Mouse (Mus musculus) midbrain, embryonic 14.5 days (tissue): Measurements from ENCODE around the gene Atp1b3. TPM values are rescaled to one million over a fixed set of nuclear protein-coding genes. Genes with fewer than 3 reads are reported as not detected.
"Not testable (repeated sequence)": the region's sequence is repeated elsewhere in the genome, so short reads cannot be mapped to it uniquely, and the experiment has no call there.

ENCODE experiments used
- ATAC-seq: fragments of 200-750 bp; cut with Nextera tagmentation; 2 replicates; pipeline ENCODE4 v1.8.0; 2017; ENCODE audit warnings: moderate number of reproducible peaks, moderate library complexity; ENCODE audit not compliant: low FRiP score, low TSS enrichment
- DNase-seq: peaks from one replicate; pipeline ENCODE4 v3.0.0-alpha.2; 2015
- H3K27ac ChIP-seq: fragments of 300-500 bp; sonication (generic); replicated peaks from 2 replicates; pipeline ENCODE4 v1.5.1; 2014; ENCODE audit warnings: mild to moderate bottlenecking, low read depth, low read length, moderate library complexity
- H3K27me3 ChIP-seq: fragments of 300-500 bp; sonication (generic); 2 replicates; pipeline ENCODE4 v1.6.1; 2014; ENCODE audit warnings: low read length, control low read depth, mixed read lengths; ENCODE audit not compliant: control insufficient read depth, insufficient read depth
- H3K36me3 ChIP-seq: fragments of 300-500 bp; sonication (generic); 2 replicates; pipeline ENCODE4 v1.6.1; 2014; ENCODE audit warnings: low read length, control low read depth; ENCODE audit not compliant: control insufficient read depth, insufficient read depth
- H3K4me1 ChIP-seq: fragments of 300-500 bp; sonication (generic); 2 replicates; pipeline ENCODE4 v1.6.1; 2014; ENCODE audit warnings: mild to moderate bottlenecking, antibody characterized with exemption, low read length, control low read depth; ENCODE audit not compliant: control insufficient read depth, insufficient read depth
- H3K4me2 ChIP-seq: fragments of 300-500 bp; sonication (generic); 2 replicates; pipeline ENCODE4 v1.6.1; 2014; ENCODE audit warnings: mild to moderate bottlenecking, low read length, moderate library complexity
- H3K4me3 ChIP-seq: fragments of 300-500 bp; sonication (generic); replicated peaks from 2 replicates; pipeline ENCODE4 v1.5.1; 2014; ENCODE audit warnings: low read depth, low read length
- H3K9ac ChIP-seq: fragments of 300-500 bp; sonication (generic); replicated peaks from 2 replicates; pipeline ENCODE4 v1.6.1; 2014; ENCODE audit warnings: mild to moderate bottlenecking, low read length, moderate library complexity
- H3K9me3 ChIP-seq: fragments of 300-500 bp; sonication (generic); 2 replicates; pipeline ENCODE4 v1.6.1; 2016; ENCODE audit warnings: low read length, control low read depth, mixed read lengths; ENCODE audit not compliant: control insufficient read depth
- WGBS: fragments of 180-500 bp; shearing (Covaris S2); extraction: QIAGEN DNeasy Blood & Tissue Kit; methylation state at CpG from one replicate; pipeline ENCODE4 v1.1.7; 2014; 5-methylcytosine and 5-hydroxymethylcytosine counted together
- polyA plus RNA-seq: library from polyadenylated mRNA; unstranded; fragments of >200 nt; fragmentation: Nextera tagmentation; extraction: Ambion mirVana; gene quantifications from 2 replicates; pipeline ENCODE4 v1.2.1, GENCODE M21; 2014

Atp1b3 gene
- polyA plus RNA-seq = 142 and 183 TPM in 2 replicates

GRCm38 (mm10) chr9:96364141-96364838 lies at the start of gene Atp1b3:
TSS of gene Atp1b3 (minus strand) at chr9:96364442.
- Histone ChIP-seq H3K4me1 (peaks cover 20% of the 10 kb centered on the region), H3K36me3 (0 out of 2 replicates have a peak, but pooled peaks cover 3% of the 10 kb centered on the region), H3K4me3 (peak within 1 kb of the TSS; percentile 85), H3K9me3 (no peaks in the 10 kb centered on the region), H3K4me2 (peak within 1 kb of the TSS; percentile 65), H3K27me3 (no peaks in the 10 kb centered on the region), H3K9ac (peak within 1 kb of the TSS; percentile 88), H3K27ac (peak within 1 kb of the TSS; percentile 90)
- ATAC-seq (peak; percentile 97), DNase-seq (peak; percentile 97)
- under 1% methylated on average over 62 of the region's 81 CpGs for WGBS

GRCm38 (mm10) chr9:96412821-96413405 lies 48.7 kb upstream of the Atp1b3 start:
- Histone ChIP-seq H3K4me3 (no peak overlapping the region), H3K9me3 (no peaks in the 10 kb centered on the region), H3K9ac (no peak overlapping the region), H3K27me3 (no peaks in the 10 kb centered on the region), H3K4me1 (no peaks in the 10 kb centered on the region), H3K36me3 (no peaks in the 10 kb centered on the region), H3K4me2 (no peak overlapping the region), H3K27ac (no peak overlapping the region)
- WGBS = 80% methylated on average over 9 of the region's 9 CpGs
- no peak for DNase-seq
- ATAC-seq = no peak

- Histone ChIP-seq H3K27ac (no peak overlapping the region), H3K9me3 (no peaks in the 10 kb centered on the region), H3K27me3 (no peaks in the 10 kb centered on the region), H3K4me3 (no peak overlapping the region), H3K4me1 (no peaks in the 10 kb centered on the region), H3K4me2 (no peak overlapping the region), H3K36me3 (no peaks in the 10 kb centered on the region), H3K9ac (no peak overlapping the region)
- ATAC-seq (no peak), DNase-seq (no peak)
- WGBS = 91% methylated on average over 3 of the region's 3 CpGs
Observed at GRCm38 (mm10) chr9:96404312-96404711, 40.1 kb upstream of the Atp1b3 start.

- not testable (repeated sequence) for H3K36me3 ChIP-seq, ATAC-seq, H3K9me3 ChIP-seq, H3K27ac ChIP-seq, H3K4me3 ChIP-seq, DNase-seq, H3K4me2 ChIP-seq, H3K4me1 ChIP-seq, H3K9ac ChIP-seq, H3K27me3 ChIP-seq
- 95% methylated on average over 3 of the region's 3 CpGs for WGBS
Observed at GRCm38 (mm10) chr9:96399916-96400315, 35.7 kb upstream of the Atp1b3 start.

GRCm38 (mm10) chr9:96399425-96399878 lies 35.2 kb upstream of the Atp1b3 start:
- Histone ChIP-seq H3K4me2 (no peak overlapping the region), H3K4me3 (no peak overlapping the region), H3K36me3 (no peaks in the 10 kb centered on the region), H3K4me1 (no peaks in the 10 kb centered on the region), H3K27ac (no peak overlapping the region), H3K9ac (no peak overlapping the region), H3K9me3 (no peaks in the 10 kb centered on the region), H3K27me3 (no peaks in the 10 kb centered on the region)
- ATAC-seq (no peak), DNase-seq (no peak)
- 80% methylated on average over 6 of the region's 6 CpGs for WGBS

- DNase-seq = no peak
- H3K27me3 ChIP-seq = no peaks in the 10 kb centered on the region
- no peaks in the 10 kb centered on the region for H3K9me3 ChIP-seq
- no peak overlapping the region for H3K4me2 ChIP-seq
- WGBS = 31% methylated on average over 4 of the region's 4 CpGs
- H3K36me3 ChIP-seq = no peaks in the 10 kb centered on the region
- H3K27ac ChIP-seq = no peak overlapping the region
- H3K4me1 ChIP-seq = no peaks in the 10 kb centered on the region
- ATAC-seq = no peak
- no peak overlapping the region for H3K9ac ChIP-seq
- no peak overlapping the region for H3K4me3 ChIP-seq
Observed at GRCm38 (mm10) chr9:96398614-96399013, 34.4 kb upstream of the Atp1b3 start.

- ATAC-seq (no peak), DNase-seq (no peak)
- 25% methylated on average over 8 of the region's 8 CpGs for WGBS
- no peaks in the 10 kb centered on the region for H3K36me3 ChIP-seq
- H3K4me1 ChIP-seq = no peaks in the 10 kb centered on the region
- H3K9ac ChIP-seq = no peak overlapping the region
- no peak overlapping the region for H3K27ac ChIP-seq
- H3K27me3 ChIP-seq = no peaks in the 10 kb centered on the region
- H3K9me3 ChIP-seq = no peaks in the 10 kb centered on the region
- H3K4me3 ChIP-seq = no peak overlapping the region
- H3K4me2 ChIP-seq = no peak overlapping the region
Observed at GRCm38 (mm10) chr9:96398165-96398564, 33.9 kb upstream of the Atp1b3 start.

GRCm38 (mm10) chr9:96394910-96395690 lies 30.9 kb upstream of the Atp1b3 start:
- WGBS = 78% methylated on average over 16 of the region's 16 CpGs
- no peak for ATAC-seq

More at GRCm38 (mm10) chr9:96394910-96395690, 30.9 kb upstream of the Atp1b3 start:
- no peaks in the 10 kb centered on the region for H3K27me3 ChIP-seq
- H3K4me3 ChIP-seq = no peak overlapping the region
- no peaks in the 10 kb centered on the region for H3K9me3 ChIP-seq
- no peak overlapping the region for H3K4me2 ChIP-seq
- no peak overlapping the region for H3K27ac ChIP-seq
- H3K9ac ChIP-seq = no peak overlapping the region
- no peaks in the 10 kb centered on the region for H3K36me3 ChIP-seq
- no peak for DNase-seq
- no peaks in the 10 kb centered on the region for H3K4me1 ChIP-seq
